Mouse (Mus musculus) liver, embryonic 16.5 days (tissue): ENCODE measurements around the gene Pglyrp4. TPM values are rescaled to one million over a fixed set of nuclear protein-coding genes. Genes with fewer than 3 reads are reported as not detected.

ENCODE experiments used
- ATAC-seq: fragments of 200-750 bp; cut with Nextera tagmentation; 2 replicates; pipeline ENCODE4 v1.8.0; 2017; ENCODE audit warnings: low read depth, mild to moderate bottlenecking, moderate number of reproducible peaks, moderate library complexity
- H3K27ac ChIP-seq: fragments of 300-500 bp; sonication (generic); 2 replicates; pipeline ENCODE4 v1.5.1; 2014; ENCODE audit warnings: mild to moderate bottlenecking, low read length
- H3K27me3 ChIP-seq: fragments of 300-500 bp; sonication (generic); 2 replicates; pipeline ENCODE4 v1.6.1; 2014; ENCODE audit warnings: low read depth, low read length, mixed read lengths; ENCODE audit not compliant: control insufficient read depth, insufficient read depth
- H3K36me3 ChIP-seq: fragments of 300-500 bp; sonication (generic); 2 replicates; pipeline ENCODE4 v1.6.1; 2014; ENCODE audit warnings: mild to moderate bottlenecking; ENCODE audit not compliant: control insufficient read depth, insufficient read depth
- H3K4me1 ChIP-seq: fragments of 300-500 bp; sonication (generic); 2 replicates; pipeline ENCODE4 v1.6.1; 2014; ENCODE audit warnings: low read depth, low read length, mixed read lengths; ENCODE audit not compliant: control insufficient read depth
- H3K4me2 ChIP-seq: fragments of 300-500 bp; sonication (generic); 2 replicates; pipeline ENCODE4 v1.6.1; 2014; ENCODE audit warnings: low read depth, low read length, mixed read lengths
- H3K4me3 ChIP-seq: fragments of 300-500 bp; sonication (generic); 2 replicates; pipeline ENCODE4 v1.5.1; 2014; ENCODE audit warnings: low read depth, mild to moderate bottlenecking, low read length
- H3K9ac ChIP-seq: fragments of 300-500 bp; sonication (generic); 2 replicates; pipeline ENCODE4 v1.6.1; 2014; ENCODE audit warnings: low read depth, low read length
- H3K9me3 ChIP-seq: fragments of 300-500 bp; sonication (generic); replicated peaks from 2 replicates; pipeline ENCODE4 v1.6.1; 2016; ENCODE audit warnings: low read length; ENCODE audit not compliant: control insufficient read depth
- WGBS: fragments of 180-500 bp; shearing (Covaris S2); extraction: QIAGEN DNeasy Blood & Tissue Kit; methylation state at CpG from one replicate; pipeline ENCODE4 v1.1.7; 2014; ENCODE audit not compliant: insufficient replicate concordance; 5-methylcytosine and 5-hydroxymethylcytosine counted together
- polyA plus RNA-seq: library from polyadenylated mRNA; unstranded; fragments of >200 nt; fragmentation: Nextera tagmentation; extraction: Ambion mirVana; gene quantifications from 2 replicates; pipeline ENCODE4 v1.2.1, GENCODE M21; 2015

Gene Pglyrp4
- polyA plus RNA-seq, result 0.06 TPM in 1 of 2 replicates, not detected in the other

GRCm38 (mm10) chr3:90726606-90727005, at the start of gene Pglyrp4:
Gene Pglyrp4 (plus strand): TSS chr3:90726906.
- 60% methylated on average over 3 of the region's 3 CpGs for WGBS
- no peak within 1 kb of the TSS for H3K4me3 ChIP-seq
- H3K9me3 ChIP-seq, result no peaks in the 10 kb centered on the region
- H3K4me2 ChIP-seq, result no peak within 1 kb of the TSS
- no peaks in the 10 kb centered on the region for H3K4me1 ChIP-seq
- no peak for ATAC-seq
- no peak within 1 kb of the TSS for H3K9ac ChIP-seq
- no peaks in the 10 kb centered on the region for H3K27me3 ChIP-seq
- H3K27ac ChIP-seq, result no peak within 1 kb of the TSS
- no peaks in the 10 kb centered on the region for H3K36me3 ChIP-seq

DNA sequence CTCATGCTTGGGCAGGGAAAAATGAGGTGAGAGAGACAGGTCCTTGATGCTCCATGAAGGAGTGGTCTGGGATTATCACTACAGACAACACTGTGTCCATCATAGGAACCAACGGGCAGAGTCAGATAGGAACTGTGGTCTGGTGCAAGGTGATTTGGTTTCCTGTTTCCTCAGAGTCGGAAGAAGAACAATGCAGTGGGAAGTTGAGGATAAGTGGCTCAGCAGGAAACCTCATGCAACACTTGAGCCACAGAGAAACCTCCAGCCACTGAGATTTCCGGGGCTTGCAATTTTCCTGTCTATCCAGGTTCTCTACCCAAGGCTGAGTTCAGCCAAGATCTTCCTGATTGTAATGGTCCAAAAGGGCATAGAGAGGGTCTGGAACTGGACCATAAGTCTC, 48.0 kb upstream of the Pglyrp4 start:
- H3K27me3 ChIP-seq, result no peaks in the 10 kb centered on the region
- WGBS, result 8% methylated on average over 3 of the region's 3 CpGs

DNA sequence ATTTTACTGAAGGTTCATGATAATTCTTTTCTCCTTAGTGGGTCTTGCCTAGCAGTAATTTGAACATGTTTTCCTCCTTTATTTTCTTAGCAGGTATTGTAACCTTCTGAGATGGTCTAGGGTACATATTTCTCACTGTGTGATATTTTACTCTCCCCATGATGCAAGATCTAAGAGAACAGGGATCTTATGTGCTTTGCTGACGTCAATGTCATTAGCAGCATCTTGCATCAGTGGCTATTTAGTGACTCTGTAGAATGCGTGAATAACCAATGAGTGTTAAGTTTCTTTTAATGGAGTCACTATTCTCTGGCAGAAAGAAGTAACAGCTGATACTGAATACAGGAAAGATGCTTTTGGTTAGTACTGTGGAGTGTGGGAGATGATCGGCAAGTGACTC, 42.8 kb upstream of the Pglyrp4 start:
- H3K27me3 ChIP-seq, result no peaks in the 10 kb centered on the region

More for the DNA sequence above, 48.0 kb upstream of the Pglyrp4 start:
- Histone ChIP-seq H3K4me3 (no peak overlapping the region), H3K9me3 (no peaks in the 10 kb centered on the region), H3K4me2 (no peak overlapping the region), H3K9ac (no peak overlapping the region), H3K27ac (no peak overlapping the region), H3K36me3 (no peaks in the 10 kb centered on the region), H3K4me1 (no peaks in the 10 kb centered on the region)
- ATAC-seq, result no peak

DNA sequence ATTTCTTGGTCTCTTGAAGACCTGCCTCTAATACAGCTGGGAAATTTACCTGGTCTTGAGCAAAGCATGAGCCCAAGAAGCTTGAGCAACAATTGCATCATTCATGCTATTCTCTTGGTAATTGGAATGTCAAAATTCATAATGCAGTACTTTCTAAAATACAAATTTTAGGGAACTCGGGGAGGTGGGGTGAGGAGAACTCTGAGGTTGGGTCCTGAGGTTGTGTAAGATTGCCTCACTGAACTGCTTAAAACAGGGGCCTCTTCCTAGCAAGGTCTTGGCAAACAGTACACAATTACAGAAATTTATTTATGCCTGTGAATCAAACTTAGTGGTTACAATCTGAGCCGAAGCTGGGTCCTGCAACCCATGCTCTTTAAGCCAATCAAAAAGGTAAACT, 39.9 kb upstream of the Pglyrp4 start:
- Histone ChIP-seq H3K9me3 (no peaks in the 10 kb centered on the region), H3K4me3 (no peak overlapping the region), H3K4me2 (no peak overlapping the region), H3K36me3 (no peaks in the 10 kb centered on the region), H3K9ac (no peak overlapping the region), H3K27ac (0 out of 2 replicates have a peak overlapping the region, but pooled peaks have one; percentile 14), H3K27me3 (no peaks in the 10 kb centered on the region), H3K4me1 (no peaks in the 10 kb centered on the region)
- 35% methylated on average over 2 of the region's 2 CpGs for WGBS
- ATAC-seq, result 0 out of 2 replicates have a peak, but pooled peaks have one; percentile 19

More for the DNA sequence above, 42.8 kb upstream of the Pglyrp4 start:
- Histone ChIP-seq H3K4me2 (no peak overlapping the region), H3K36me3 (no peaks in the 10 kb centered on the region), H3K9me3 (no peaks in the 10 kb centered on the region), H3K4me1 (no peaks in the 10 kb centered on the region), H3K4me3 (no peak overlapping the region), H3K27ac (no peak overlapping the region), H3K9ac (no peak overlapping the region)
- ATAC-seq, result no peak
- 65% methylated on average over 3 of the region's 3 CpGs for WGBS

GRCm38 (mm10) chr3:90693496-90693895, 33.2 kb upstream of the Pglyrp4 start:
- Histone ChIP-seq H3K27me3 (no peaks in the 10 kb centered on the region), H3K9ac (no peak overlapping the region), H3K4me2 (no peak overlapping the region), H3K9me3 (no peaks in the 10 kb centered on the region), H3K4me3 (0 out of 2 replicates have a peak overlapping the region, but pooled peaks have one; percentile 9), H3K4me1 (no peaks in the 10 kb centered on the region), H3K36me3 (no peaks in the 10 kb centered on the region), H3K27ac (no peak overlapping the region)
- 42% methylated on average over 2 of the region's 2 CpGs for WGBS
- ATAC-seq, result no peak

- Histone ChIP-seq H3K27me3 (no peaks in the 10 kb centered on the region), H3K4me2 (no peak within 1 kb of the TSS), H3K9me3 (no peaks in the 10 kb centered on the region), H3K4me1 (no peaks in the 10 kb centered on the region), H3K27ac (no peak within 1 kb of the TSS), H3K4me3 (no peak within 1 kb of the TSS), H3K9ac (no peak within 1 kb of the TSS), H3K36me3 (no peaks in the 10 kb centered on the region)
- ATAC-seq, result peak; percentile 11; the same call in 1 of the 2 replicates
- 22% methylated on average over 3 of the region's 3 CpGs for WGBS
Observed at GRCm38 (mm10) chr3:90695613-90696012, 31.1 kb upstream of the Pglyrp4 start, which contains the start of gene S100a9. Gene S100a9 (minus strand): TSS chr3:90695721.

GRCm38 (mm10) chr3:90702244-90702643, 24.5 kb upstream of the Pglyrp4 start:
- H3K4me1 ChIP-seq, result no peaks in the 10 kb centered on the region
- H3K27ac ChIP-seq, result no peak overlapping the region
- no peak overlapping the region for H3K4me2 ChIP-seq
- WGBS, result 65% methylated on average over 2 of the region's 2 CpGs
- H3K9ac ChIP-seq, result no peak overlapping the region
- no peaks in the 10 kb centered on the region for H3K9me3 ChIP-seq
- ATAC-seq, result no peak
- no peaks in the 10 kb centered on the region for H3K27me3 ChIP-seq
- no peaks in the 10 kb centered on the region for H3K36me3 ChIP-seq
- H3K4me3 ChIP-seq, result no peak overlapping the region

DNA sequence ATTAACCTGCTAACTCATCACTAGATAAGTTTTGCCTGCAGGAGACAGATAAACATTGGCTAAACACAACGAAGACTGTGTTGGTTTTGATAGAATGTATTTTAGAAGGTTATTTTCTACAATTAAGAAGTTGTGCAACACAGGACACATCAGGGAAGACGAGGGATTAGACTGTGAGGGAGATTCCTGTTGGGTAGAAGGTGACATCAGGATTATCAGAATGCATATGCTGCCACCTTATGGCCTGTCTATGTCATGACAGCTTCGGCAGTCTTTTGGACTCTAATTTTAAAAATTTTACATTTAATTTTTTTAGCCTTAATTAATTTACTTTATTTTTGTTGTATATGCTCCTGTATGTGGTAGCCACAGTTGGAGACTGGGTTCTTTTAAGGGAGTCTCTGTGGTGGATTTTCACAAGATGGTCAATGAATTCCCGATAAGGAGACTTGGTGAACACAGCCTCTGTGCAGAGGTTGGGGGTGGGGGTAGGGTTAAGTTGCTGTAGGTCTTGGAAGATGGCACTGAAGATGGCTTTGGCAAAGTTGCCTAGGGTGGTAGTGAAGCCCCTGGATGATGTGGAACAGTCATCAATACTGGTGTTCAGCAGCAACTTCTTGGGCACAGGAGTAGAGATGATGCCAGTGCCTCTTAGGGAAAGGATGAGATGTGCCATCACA, 18.0 kb upstream of the Pglyrp4 start:
- no peak for ATAC-seq
- WGBS, result 14% methylated on average over 4 of the region's 4 CpGs

More for the DNA sequence above, 18.0 kb upstream of the Pglyrp4 start:
- Histone ChIP-seq H3K9me3 (no peaks in the 10 kb centered on the region), H3K27me3 (no peaks in the 10 kb centered on the region), H3K9ac (no peak overlapping the region), H3K36me3 (no peaks in the 10 kb centered on the region), H3K4me3 (no peak overlapping the region), H3K27ac (no peak overlapping the region), H3K4me1 (no peaks in the 10 kb centered on the region), H3K4me2 (no peak overlapping the region)
